Mouse (Mus musculus) myocyte (in vitro differentiated cells): ENCODE measurements around the gene Wdr46.
"Not testable (repeated sequence)": the region's sequence is repeated elsewhere in the genome, so short reads cannot be mapped to it uniquely, and the experiment has no call there.

Experiments used
- MAX ChIP-seq: IDR thresholded peaks from one replicate; pipeline ENCODE4 v1.6.1; 2011; ENCODE audit warnings: low read depth, mild to moderate bottlenecking, control low read depth
- POLR2A ChIP-seq: IDR thresholded peaks from one replicate; pipeline ENCODE4 v1.6.1; 2011; ENCODE audit warnings: low read depth, mild to moderate bottlenecking, control low read depth, moderate library complexity; ENCODE audit not compliant: insufficient read length
- TCF3 ChIP-seq: IDR thresholded peaks from one replicate; pipeline ENCODE4 v1.6.1; 2011; ENCODE audit warnings: low read depth, control low read depth; ENCODE audit not compliant: insufficient read length
- USF1 ChIP-seq: IDR thresholded peaks from one replicate; pipeline ENCODE4 v1.6.1; 2011; ENCODE audit warnings: low read depth, mild to moderate bottlenecking, control low read depth, moderate library complexity

DNA sequence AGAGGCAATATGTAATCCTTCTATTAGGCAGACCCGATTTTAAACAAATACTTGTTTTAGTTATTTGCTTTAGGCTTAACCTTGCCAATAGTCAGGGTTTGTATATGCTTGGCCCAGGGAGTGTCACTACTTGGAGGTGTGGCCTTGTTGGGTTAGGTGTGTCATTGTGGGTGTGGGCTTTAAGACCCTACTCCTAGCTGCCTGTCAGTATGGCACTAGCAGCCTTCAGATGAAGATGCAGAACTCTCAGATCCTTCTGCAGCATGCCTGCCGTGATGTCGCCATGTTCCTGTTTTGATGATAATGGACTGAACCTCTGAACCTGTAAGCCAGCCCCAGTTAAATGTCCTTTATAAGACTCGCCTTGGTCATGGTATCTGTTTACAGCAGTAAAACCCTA is 47.4 kb upstream of the Wdr46 start:
- not testable (repeated sequence) for TF ChIP-seq POLR2A, MAX, TCF3, USF1
